Mouse (Mus musculus) mouse embryonic stem cell (cell line): ENCODE data around the gene Chkb.
"Not testable (repeated sequence)": the region's sequence is repeated elsewhere in the genome, so short reads cannot be mapped to it uniquely, and the experiment has no call there.

Experiments
- in situ Hi-C, 2 experiments: fragments of 300-500 bp; cut with MboI; formaldehyde crosslinking; loops; 1 replicate in 1 of 2; 3 replicates in 1 of 2; pipeline ENCODE4 v1.14.3; 2019 to 2020; ENCODE audit warnings: low sequenced_read_pairs in 2 of 2, low pct_unique_long_range_greater_than_20kb in 1 of 2, mixed read lengths in 1 of 2; ENCODE audit not compliant: unreplicated experiment in 1 of 2

Chkb gene

GRCm38 (mm10) chr15:89458942-89459341 lies 29.2 kb upstream of the Chkb start:
- in situ Hi-C loops = no loop called here

- in situ Hi-C loops = no loop called here
Measured at GRCm38 (mm10) chr15:89455642-89456041, 25.9 kb upstream of the Chkb start.

DNA sequence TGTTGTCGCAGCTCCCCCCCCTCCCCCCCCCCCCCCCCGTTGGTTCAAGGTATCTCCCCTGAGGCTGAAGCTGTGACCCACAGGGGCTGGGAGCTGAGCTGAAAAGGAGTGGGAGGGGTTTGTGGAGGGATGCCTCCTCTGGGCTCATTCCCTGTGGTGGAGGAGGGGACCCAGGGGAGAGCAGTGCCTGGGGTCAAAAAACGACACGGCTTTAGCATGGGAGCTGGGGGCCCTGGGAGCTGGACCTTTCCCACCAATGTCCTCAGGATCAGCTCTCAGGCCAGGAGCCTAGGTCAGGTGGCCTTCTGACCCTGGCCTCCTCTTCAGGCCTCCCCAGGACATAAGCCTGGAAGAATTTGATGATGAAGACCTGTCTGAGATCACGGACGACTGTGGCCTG lies 25.1 kb upstream of the Chkb start:
- in situ Hi-C loops = no loop called here

DNA sequence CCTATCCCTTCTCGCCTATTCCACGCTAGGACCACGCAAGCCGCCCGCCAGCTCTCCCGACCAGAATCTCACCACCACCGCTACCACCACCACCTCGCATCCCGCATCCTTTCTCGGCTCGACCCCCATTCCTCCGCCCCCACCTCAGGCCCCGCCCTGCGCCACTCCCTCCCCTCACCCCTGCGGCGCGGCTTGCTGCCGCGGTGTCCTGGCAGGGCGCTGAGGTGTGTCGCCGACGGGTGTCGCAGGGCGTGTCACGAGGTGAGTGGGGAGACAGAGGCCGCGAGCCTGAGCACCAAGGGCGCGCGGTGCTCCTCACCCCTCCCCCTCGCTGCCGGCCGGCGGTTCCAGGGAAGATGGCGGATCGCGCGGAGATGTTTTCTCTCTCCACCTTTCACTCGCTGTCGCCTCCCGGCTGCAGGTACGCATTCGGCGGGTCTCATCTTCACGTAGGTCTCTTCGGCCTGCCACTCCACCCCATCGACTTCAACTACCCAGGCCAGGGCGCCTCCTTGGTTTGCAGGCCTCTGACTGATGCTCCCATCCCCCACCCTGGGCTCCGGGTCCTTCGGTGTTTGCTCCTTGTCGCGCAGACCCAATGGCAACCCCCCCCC lies 24.3 kb upstream of the Chkb start, which contains the start of gene Mapk8ip2:
Mapk8ip2 (plus strand) TSS at position 49 of the 614 bp plus-strand sequence.
- in situ Hi-C loops = no loop called here

- in situ Hi-C loops = no loop called here
Measured at GRCm38 (mm10) chr15:89452906-89453864, 23.5 kb upstream of the Chkb start.

- in situ Hi-C loops = no loop called here
Measured at GRCm38 (mm10) chr15:89442486-89443070, 12.9 kb upstream of the Chkb start.

DNA sequence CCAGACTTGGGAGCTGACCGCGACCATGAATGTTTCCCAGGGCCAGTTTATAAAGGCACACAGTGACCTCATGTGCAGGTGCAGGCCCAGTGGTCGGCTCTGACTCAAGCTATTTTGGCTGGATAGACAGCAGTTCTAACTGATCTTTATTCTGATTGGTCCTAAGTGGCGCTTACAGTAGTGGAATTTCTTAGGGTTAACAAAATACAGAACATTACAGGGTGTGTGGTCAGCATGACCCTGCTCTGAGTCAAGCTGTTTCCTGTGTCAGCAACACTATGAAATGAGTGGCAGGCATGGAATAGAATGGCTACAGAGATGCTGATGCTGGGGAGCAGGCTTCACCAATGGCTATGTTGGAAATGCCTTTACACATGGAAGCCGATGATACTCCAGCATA lies 6.2 kb upstream of the Chkb start:
- in situ Hi-C loops = no loop called here

DNA sequence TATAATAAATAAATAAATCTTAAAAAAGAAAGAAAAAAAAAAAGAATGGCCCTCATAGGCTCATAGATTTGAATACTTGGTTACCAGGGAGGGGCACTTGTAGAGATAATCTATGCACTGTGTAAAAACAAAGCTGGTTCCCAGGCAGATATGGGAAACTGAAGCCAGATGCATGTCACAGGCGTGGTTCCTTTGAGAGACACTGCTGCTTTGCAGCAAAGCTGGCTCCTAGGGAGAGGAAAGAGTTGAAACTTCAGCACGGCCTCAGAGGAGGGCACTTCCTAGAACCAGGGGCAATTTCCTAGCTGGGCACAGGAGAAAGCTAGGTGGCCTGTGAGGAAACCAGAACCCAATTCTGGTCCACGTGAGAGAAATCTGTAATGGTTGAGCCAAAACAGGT lies 4.4 kb upstream of the Chkb start:
- in situ Hi-C loops = no loop called here

DNA sequence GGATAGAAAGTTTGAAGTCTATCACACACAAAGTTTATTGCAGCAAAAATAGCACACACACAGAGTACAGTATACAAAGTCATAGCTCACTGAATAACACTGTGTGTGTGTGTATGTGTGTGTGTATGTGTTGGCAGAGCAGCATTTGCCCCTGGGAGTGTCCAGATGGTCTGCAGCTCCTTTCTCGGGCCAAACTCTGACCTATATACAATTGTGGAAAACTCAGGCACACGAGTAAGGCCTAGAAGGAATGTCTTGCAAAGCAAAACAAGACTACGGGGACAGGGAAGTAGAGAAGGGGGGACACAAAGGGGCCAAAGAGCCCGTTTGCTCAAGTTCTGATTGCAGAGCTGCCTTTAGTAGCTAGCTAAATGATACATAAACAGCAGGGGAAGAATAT lies 3.2 kb upstream of the Chkb start:
- in situ Hi-C loops = no loop called here

DNA sequence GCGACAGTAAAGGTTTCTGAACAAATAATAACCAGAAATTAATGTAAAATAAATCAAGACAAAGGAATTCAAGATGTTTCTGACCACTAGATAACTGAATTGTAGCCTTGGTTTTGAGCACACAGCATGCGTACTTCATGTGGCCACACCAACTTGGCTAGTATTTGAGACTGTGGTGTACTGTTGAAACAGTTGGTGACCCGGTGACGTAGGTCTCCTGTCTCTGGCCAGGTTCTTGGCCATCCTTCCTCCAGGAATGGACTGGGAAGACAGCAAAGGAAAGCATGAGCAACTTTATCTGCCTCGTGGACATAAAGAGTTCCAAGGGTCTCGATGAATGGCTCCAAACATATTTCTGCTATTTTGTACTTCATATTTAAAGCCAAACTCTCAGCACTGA lies 2.1 kb upstream of the Chkb start:
- in situ Hi-C loops = no loop called here

DNA sequence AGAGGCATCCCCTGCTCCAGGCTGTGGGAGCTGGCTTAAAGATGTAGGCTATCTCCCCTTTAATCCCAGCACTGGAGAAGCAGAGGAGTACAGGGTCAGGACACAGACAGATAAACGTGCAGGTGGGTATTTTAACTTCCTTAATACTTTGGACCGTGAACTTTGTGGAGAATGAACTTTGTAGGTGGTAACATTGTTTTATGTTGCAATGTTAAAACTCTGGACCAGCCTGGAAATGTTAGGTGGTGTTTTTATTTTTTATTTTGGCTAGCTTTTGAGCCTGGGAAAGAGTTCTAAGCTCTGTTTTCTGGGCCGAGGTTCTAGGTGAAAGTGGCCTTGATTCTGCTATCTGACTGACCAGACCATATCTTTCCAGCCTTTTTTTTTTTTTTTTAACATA lies 1.6 kb upstream of the Chkb start:
- in situ Hi-C loops = no loop called here

DNA sequence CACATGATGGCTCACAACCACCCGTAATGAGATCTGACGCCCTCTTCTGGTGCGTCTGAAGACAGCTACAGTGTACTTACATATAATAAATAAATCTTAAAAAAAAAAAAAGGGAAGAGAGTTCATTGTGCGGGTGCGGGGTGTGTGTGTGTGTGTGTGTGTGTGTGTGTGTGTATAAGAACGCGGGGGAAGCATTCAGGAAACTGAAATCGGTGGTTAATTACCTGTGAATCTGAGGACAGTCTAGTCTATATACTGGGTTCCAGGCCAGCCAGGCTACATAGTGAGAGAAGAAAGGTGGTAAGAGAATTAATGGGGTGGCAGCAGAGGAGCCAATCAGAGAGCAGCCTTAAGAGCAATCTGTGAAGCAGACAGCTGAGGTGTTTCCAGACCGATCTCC lies 1.1 kb upstream of the Chkb start:
- in situ Hi-C loops = not testable (repeated sequence)

GRCm38 (mm10) chr15:89430341-89430740 lies 633 bp upstream of the Chkb start:
- in situ Hi-C loops = no loop called here

- in situ Hi-C loops = no loop called here
Measured at GRCm38 (mm10) chr15:89428821-89429351, 822 bp downstream of the Chkb start.

DNA sequence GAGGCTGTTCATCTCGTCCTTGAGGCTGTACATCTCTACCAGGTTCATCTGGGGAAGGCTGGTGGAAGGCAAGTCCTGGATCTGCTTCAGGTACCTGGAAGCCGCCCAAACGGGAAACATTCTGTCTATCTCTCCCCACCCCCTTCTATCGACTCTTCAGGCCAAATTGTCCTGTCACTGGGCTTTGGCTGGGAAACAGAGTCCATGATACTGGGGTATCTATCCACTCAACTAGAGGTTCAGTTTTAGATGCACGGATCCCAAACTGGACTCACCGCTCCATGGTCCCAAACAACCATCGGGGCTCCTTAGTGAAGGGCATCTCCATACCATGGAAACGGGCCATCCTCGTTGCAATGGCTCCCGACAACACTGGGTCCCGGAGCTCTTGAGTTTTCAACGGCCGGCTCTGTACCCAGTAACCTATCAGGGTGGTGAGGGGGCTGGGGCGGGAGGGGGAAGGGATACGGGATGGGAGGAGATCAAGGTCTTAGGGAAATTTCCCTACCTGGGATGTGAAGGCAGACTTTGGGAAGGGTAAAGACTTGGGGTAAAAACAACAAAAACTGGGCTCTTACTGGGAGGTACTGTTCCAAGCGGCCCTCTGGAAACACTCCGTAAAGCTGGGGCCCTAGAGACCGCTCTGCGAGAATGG lies 1.4 kb downstream of the Chkb start:
- in situ Hi-C loops = no loop called here

DNA sequence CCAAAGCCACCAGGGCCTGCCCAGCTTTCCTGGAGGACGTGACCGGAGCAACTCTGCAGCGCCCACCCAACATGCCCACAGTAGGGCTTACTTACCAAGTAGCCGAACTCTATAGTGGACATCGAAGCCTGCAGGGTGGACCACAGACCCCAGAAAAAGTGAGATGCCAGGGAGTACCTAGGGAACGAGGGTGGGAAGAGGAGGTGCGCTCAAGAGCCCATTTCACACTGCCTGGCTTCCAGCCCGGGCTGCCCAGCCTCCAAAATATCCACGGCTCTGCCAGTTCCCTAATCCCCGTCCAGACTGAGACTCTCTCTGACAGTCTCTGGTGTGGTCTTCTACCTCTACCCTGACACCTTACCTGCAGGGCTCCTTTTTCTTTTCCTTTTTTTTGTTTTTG lies 3.0 kb downstream of the Chkb start:
- in situ Hi-C loops = no loop called here

DNA sequence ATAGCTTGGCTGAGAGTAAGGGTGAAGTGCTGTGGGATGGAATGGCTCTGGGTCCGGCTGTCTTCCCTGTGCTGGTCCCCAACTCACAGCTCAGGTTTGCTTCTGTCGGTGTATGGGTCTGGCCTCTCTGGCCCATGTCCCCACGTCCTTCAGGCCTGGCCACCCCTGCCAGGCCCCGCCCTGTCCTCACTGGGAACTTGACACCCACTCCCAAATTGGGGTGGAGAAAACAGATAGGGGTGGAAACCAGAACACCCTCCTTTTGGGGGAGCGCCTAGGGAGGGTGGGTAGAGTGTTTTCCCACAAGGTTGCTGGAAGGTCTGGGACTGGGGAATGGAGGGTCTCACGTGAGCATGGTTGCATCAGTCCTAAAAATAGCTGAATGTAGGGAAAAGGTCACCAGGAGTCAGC lies 4.0 kb downstream of the Chkb start, which contains the start of gene Cpt1b:
Cpt1b (minus strand) TSS at position 153 of the 411 bp plus-strand sequence.
- in situ Hi-C loops = no loop called here

GRCm38 (mm10) chr15:89424621-89425020 lies 5.1 kb downstream of the Chkb start:
- in situ Hi-C loops = no loop called here

GRCm38 (mm10) chr15:89421938-89422337 lies 7.8 kb downstream of the Chkb start:
- in situ Hi-C loops = no loop called here
